Mouse (Mus musculus) lung, postnatal 14 days (tissue): ENCODE measurements around the gene Nradd.
A peak's percentile ranks its signal among the peaks of the same experiment; 100 is the strongest.

Experiments used
- DNase-seq: peaks from one replicate; pipeline ENCODE4 v3.0.0; 2021

Gene Nradd

DNA sequence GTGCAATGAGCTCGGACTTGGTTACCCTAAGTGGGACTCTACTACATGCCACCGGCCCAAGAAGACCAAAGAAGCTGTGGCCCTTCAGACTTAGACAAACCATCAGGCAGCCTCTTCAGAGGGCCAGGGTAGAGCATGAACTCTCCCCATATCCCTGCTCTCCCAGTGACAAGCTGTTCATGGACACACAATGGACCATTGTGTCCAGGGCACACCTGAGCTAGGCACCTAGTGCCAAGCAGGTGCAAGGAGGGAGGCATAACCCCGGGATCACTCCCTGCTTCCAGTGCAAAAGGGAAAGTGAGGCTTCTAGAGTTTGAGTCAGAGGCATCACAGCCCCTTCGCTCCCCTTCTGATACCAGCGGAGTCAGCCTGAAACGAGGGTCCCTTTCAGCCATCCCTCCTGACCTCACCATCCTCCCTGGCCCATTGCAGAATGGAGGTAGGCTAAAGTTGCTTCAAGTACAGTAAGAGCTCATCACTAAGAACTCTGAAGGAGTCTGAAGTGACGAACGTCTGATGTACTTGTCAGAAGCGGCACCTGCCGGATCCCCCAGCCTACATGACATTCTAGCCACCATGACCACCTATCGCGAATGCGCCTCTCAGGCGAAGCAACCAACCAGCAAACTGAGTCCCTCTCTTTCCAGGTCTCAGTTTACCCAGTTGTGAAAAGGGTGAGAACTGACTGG is 28.9 kb upstream of the Nradd start:
- no peak for DNase-seq

DNA sequence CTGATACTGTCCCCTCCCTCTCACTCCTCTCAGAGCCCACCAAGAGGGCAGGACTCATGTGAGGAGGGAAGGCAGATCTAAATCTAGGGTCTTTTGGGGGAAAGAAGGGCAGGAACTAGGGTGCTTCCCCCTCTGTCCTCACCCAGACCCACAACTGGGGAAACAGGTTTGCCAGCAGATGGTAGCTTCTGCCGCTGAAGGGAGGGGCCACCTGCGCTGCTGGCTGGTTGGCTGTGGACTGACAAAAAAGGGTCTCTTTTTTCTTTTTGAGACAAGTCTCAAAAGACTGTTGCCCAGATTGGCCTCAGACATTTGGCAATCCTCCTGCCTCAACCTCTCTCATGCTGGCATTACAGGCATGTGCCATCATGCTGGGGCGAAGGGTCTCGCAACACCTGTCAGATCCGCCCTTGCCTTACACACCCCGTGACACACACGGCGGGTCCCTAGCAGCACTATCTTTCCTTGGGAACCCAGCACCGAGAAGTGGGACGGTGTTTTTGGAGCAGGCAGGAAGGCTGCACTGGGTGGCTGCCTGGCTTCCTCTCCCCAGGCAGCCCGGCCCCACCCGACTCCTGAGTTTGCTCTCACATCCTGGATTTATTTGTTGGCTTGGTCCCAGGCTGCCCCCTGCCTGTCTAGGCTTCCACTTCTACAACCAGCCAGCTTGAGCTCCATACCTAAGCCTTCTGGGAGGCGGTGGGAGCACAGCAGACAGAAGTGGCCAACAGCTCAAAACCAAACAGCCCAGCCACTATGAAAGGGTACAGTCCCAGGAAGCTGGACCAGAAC is 27.9 kb upstream of the Nradd start:
- peak; percentile 71 for DNase-seq

DNA sequence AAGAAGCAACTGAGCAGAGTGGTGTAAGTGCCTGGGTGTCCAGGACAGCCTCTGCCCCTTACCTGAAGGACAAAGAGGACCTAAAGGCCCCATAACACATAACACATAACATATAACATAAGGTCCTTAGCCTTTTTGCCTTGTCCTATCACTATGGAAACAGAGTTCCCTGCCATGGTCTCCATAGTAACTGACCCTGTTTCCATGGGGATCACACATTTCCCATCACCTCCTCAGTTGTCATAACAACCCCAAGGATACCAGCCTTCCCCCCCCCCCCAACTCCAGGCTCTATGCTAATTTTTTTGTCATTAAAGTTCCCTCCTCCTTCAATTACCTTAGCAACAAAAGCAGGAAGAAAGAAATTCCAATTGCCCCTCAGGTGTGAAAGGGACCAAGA is 25.5 kb upstream of the Nradd start:
- DNase-seq = no peak

DNA sequence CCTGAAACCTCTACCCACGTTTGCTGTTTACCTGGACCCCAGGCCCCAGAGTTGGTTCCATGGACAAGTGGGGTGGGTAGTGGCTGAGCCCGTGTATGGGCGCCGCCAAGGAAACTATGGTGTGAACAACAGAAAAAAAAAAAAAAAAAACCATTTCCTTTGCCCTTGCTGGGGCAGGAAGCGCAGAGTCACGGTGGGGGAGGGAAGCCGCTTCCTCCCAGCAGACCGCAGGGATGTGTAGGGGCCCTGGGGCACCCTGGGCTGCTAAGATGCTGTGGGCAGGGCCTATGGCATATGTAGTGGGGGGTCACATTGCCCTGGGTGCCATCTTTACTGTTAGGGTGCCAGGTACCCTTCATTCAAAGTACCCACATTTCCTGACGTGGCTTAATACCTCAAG is 21.0 kb upstream of the Nradd start:
- peak; percentile 39 for DNase-seq

DNA sequence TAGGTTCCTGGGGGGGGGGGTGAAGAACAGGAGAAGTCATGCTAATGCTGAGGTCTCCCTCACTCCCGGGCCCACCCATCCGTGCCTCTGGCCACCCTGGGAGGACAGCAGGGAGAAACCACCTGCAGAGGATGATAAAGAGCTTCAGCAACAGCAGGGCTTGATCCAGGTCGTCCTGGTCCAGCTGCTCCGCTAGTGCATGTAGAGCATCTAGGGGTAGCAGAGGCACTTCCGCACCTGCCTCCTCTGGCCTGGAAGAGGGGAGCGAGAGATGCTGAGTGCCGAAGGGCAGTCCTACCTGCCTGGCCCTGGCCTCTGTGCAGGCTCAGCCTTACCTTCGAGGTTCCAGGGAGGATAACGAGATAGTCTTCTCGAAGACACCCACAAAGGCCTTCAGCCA is 20.0 kb upstream of the Nradd start:
- no peak for DNase-seq

DNA sequence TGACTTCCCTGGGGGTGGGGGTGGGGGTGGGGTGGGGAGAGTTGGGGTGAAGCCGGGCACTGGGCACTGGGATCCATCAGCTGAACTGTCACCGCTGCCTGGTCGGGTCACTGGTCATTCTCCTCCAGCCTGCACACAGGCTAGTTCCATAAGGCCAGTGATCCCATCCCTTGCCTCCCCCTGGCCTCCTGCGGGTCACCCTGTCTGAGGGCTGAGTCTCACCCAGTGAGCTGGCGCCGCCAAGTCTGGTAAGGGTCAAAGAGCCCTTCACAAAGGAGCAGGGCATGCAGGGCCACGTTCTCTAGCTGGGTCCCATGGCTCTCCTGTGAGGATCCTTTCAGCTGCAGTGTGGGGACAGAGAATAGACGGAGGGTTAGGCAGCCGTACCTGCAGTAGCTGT is 19.5 kb upstream of the Nradd start:
- DNase-seq = no peak

DNA sequence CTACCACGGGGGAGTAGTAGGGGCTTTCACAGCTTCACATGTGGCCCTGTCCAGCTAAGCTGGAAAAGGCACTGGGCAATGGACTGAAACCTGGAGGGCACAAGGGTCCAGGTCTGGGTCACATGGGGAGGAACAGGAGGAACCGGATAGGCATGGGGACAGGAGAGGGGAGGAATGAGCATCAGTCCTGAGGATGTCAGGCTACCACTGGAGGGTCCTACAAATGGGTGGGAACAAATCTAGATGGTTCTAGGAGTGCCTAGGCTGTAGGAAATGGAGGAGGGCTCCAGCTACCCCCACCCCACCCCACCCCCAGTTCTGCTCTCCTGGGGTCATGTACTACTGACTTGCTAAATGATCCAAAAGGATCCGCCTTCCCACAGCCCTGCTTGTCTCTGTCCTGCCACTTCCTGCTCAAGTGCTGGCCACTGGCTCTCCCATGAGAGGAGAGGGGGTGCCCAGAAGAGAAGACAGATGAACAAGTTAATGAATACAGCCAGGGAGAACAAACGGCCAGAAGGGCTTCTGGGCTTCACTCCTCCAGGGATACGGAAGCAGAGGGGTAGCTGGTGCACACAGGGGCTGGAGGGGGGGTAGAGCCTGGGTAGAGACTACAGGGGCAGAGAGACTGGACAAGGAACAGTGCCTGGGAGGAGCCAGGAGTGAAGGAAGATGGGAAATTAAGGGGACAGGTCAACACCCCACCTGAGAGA is 18.7 kb upstream of the Nradd start:
- DNase-seq = no peak

DNA sequence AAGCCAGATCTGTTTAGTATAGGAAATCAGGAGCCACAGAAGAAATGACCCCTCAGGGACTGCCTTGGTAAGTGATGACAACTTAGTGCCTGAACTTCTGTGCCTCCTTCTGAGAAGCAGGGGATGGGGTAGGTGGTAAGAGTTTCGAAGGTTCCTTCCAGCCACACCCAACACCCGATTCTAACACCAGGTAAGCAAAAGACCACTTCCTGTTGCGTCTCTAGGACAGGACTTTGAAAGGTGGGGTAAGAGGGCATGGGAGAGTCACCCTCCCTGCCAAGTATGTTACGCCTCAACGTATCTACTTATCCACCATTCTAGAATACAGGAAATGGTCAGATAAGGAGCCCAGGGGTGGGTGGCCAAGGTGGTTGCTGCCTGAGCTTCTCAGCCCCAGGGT is 16.8 kb upstream of the Nradd start:
- no peak for DNase-seq

DNA sequence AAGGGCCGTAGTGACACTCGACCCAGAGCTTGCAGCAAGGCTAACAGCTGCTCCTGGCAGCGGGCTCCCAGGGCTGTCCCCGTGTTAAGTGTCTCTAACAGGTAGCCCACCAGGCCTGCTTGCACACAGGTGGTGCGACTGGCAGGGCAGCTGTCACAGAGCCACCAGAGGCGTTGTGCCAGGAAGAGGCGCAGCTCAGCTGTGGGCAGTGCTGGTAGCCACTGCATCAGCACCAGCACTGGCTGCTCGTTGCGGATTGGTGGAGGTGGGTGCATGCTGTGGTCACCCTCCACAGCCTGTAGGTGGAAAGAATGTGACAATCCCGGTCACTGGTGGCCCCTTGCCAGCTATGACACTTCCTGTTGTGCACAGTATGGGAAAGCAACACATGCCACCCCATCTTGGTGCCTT is 14.4 kb upstream of the Nradd start:
- DNase-seq = no peak

DNA sequence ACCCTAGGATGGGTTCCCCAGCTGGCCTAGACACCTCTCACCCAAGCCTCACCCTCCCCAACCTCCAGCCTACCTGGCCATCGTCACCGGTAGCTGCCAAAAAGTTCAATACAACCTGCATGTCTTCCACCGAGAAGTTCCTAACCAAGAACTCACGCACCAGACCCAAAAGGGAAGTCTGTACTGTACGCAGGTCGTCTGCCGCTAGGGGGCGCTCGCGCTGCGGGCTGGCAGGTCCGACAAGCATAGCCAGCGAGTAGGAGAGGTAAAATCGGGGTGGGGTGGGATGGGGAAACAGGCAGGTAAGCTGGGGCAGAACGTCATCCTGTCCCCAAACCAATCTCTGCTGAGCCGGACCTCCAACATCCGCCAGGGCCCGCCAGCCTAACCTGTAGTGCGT is 11.0 kb upstream of the Nradd start:
- DNase-seq = peak; percentile 97

DNA sequence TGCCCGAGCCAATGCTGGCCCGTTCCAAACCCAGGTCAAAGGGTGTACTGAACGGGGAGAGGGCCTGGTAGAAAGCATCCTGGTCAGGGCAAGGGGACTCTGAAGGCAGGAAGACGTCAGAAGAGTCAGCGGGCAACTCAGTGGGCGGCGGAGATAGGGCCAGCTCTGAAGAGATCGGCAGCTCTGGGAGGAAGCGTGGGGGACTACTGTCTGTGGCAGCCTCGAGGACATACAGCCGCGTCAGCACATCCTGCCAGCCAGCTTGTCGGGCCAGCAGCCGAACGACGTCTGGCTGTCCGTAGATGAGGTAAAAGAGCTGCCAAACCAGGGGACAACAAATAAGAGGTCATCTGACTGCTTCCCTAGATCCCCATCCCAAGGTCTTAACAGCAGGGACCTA is 9.6 kb upstream of the Nradd start:
- no peak for DNase-seq

DNA sequence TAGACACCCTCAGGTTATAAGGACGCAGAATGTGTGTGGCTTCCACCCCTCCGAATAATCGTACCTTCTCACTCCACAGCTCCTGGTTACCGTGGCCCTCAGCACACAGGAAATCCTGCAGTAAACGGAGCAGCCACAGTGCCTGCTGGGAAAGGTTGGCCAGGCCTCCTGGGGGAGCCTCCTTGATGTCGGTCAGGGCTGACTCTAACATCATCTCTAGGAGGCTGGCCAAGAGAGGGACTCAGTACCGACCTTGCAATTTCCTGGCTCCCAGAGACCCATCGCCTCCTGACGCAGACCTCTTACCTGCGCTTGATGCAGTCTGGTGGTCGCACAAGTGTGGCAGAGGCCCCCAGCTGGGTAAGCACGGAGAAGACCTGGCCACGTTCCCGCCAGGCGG is 8.4 kb upstream of the Nradd start:
- DNase-seq = no peak

DNA sequence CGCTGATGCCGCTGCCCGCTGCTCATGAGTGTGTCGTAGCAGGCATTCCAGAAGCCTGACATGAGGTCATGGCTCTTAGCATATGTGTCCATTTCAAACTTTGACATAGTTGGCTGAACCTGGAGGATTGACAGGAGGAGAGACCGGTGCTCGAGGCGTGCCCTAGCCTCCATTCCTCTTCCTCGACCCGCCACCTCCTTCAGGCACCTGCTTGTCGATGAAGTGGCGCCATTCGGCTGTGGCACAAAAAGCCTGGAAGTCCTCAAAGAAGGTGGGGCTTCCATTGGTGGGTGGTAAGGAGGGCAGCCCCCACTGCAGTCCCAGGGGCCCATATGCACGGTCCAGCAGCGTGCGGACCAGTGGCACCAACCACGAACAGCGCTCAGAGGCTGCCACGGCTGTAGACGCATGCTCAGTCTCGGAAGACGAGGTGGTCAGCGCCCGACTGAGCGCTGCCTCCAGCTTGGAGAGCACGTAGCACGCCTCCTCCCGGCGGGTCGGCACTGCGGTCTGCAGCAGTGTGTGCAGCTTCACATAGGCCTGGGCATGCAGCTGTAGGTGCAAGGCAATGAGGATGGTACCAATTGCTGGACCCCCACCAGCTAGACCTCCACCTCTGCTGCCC is 7.5 kb upstream of the Nradd start:
- no peak for DNase-seq

DNA sequence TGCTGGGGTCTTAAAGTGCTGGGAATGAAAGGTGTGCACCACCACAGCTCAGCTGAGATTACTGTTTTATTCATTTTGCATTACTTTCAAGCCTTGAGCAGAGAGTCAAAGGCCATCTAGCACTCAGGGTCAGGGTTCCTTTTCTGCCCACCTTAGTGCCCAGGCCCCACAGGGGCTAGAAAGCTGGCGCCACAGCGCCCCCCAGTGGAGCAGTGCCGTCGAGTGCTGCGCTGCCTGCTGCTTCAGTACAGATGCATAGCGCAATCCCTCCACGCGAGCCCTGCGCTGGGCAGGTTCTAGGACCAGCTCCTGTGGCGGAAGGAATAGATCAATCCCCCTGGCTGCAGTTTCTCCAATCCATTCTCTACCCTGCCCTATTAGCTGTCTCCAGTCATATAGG is 6.9 kb upstream of the Nradd start:
- peak; percentile 76 for DNase-seq

DNA sequence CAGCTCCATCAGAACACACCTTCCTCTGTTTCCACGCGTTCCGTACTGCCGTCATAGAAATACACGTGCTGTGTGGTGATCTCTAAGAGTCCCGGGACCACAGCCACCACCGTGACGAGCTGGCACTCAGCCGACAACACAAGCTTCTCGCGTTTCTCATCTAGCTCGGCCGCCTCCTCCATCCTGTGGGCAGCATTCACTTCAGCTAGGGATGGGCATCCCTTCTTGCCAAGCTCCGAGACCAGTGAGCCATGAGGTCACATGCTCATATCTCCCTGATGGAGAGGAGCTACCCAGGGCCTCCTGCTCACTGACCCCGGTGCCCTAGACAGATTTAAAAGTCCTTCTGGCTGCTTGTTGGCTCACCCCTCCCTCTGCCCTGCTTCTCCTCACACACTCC is 5.9 kb upstream of the Nradd start:
- no peak for DNase-seq

DNA sequence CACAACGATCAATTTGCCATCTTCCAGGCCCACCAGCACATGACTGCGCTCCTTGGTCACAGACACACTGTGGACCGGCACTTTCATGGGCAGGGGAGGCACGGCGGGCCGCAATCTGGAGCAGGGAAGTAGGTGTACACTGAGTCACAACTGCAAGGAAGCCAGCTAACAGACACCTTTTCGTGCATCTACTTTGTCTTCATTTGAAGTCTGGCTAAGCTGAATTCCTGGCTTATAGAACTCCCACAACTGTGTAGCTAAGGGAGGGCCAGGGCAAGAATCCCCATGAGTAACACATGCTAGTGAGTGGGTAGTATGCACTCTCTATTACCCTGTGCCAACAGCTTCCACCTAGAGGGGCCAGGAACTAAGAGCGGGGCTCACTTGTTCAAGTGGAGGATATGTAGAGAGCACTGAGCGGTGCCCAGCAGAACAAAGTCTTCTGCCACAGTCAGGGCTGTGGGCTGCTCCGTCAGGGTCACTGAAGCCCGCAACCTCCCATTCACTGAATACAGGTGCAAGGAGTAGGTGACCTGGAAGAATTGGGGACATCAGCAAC is 1.2 kb upstream of the Nradd start:
- DNase-seq = no peak

DNA sequence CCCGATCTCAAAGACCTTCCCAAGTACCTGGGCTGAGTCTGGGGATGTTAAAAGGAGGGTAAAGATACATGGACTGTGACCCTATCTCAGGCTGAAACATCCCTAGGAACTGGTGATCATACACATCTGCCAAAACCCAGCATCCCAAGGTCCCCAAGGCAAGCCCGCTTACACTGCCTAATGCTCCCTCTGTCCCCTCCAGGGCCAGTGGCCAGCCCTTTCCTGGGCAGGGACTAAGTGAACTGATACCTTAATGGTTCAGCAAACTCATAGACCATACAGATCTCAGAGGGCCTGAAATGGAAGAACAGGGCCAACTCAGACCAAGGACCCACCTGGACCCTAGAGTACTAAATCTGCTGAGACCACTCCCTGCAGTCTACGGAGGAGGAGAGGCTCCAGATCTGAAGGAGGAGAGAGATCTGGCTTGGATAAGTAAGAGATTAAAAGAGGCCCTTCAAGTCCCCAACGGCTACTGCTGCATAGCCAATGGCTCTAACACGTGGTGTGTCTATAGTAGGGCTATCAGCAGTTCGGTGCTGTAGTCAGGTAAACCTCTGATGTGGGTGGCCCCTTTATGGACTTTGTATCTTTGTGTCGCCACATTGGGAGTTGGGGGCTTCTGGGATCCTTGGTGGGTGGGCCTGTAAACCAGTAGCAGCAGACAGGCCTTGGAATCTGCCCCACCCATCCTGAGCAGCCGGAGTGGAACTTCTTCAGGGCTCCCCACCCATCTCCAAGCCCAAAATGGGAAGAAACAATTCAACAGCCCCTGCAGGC is 646 bp downstream of the Nradd start:
- DNase-seq = no peak

DNA sequence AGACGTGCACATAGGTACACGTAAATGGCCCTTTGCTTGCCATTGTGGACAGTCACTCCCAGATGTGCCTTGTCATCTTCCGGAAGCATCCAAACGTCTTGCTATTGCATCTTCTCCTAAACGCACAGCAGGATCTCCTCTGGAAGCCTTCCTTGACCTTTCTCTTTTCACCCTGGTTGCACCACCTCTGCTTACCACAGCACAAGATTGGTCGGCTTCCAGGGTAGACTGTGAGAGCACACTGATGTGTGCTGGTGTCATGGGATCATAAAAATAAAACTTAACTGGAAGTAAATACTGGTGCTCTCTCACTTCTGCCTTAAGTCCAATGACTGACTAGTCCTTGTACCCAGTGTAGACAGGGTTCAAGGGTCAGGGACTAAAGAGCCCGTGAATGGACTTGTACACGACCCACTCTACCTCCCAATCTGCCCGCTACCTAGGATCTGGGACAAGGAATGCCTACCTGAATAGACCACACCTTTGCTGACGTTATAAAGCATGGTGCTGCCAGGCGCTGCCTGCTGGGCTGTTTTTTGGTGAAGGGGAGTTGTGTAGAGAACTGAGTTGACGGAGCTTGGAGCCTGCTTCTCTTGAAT is 1.5 kb downstream of the Nradd start:
- DNase-seq = no peak

DNA sequence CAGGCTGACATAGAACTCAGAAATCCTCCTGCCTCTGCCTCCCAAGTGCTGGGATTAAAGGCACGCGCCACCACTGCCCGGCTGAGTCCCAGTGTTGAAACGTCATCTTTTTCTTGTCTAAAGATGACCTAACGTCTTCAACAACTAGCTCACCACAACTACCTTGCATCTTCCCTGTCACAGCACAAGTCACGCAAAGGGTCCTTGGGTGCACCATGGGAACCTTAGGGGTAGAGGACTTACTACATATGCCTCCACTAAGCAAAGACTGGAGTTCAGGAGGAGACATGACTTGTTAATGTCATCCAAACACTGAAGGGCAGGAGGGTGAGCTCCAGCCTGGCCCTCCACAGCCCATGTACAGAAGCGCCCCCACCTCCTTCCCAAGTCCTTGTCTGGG is 3.6 kb downstream of the Nradd start:
- DNase-seq = no peak

DNA sequence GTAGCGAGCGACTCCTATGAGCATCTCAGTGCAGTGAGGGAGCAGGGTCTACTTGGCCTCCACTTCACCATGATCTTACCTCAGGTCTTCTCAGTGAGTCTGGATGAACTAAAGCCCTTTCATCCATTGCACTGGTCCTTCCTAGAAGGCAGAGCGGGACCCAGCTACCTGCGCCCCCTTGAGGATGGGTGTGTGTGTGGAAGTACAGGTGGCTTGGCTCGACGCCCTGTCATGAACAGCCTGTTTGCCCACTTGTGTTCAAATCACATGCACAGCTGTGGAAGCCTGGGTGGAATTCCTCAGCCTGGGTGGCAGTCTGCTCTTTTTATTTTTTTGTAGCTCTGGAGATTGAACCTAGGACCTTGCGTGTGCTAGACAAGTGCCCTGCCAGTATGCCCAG is 4.1 kb downstream of the Nradd start:
- DNase-seq = peak; percentile 63

DNA sequence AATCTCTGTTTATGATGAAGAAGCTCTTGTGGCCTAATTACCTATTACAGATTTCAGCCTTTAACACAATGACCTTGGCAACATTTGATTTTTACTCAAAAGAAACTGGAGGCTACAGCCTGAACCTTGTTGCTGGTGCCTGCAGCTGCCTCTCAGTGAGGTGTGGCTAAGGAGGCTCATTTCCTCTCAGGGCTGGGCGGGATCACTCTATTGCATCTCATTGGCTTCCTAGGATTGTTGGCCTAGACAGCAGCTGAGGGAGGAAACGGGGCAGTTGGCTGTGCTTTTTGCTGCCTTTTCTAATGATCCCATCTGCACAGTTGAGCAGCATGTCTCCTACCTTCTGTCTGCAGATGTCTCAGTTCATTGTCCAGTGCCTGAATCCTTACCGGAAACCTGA is 7.2 kb downstream of the Nradd start:
- DNase-seq = no peak

DNA sequence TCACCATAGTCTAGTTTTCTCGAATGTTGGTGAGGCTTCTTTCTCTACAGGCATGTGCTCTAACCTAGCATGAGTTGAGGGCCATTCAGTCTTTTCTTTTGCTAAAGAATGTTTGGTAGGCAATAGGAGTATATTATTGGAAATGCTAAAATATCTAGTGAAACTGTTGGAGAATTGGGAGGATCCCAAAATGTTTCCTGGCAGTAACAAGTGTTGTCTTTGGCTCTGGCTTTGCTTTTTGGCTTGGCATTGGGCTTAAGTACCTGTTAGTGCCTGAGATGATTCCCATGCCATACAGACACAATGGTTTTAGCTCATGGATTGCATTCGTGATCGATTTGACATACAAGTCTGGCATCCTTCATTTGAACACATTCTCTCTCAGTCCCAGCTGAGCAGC is 12.8 kb downstream of the Nradd start:
- DNase-seq = no peak
